Mouse (Mus musculus) MEL (cell line): ENCODE data around the gene Kif5a. TPM values are rescaled to one million over a fixed set of nuclear protein-coding genes. Genes with fewer than 3 reads are reported as not detected.

Source experiments
- DNase-seq: peaks from one replicate; pipeline ENCODE4 v3.0.0; 2011; ENCODE audit warnings: low read depth, low spot score
- H3K27ac ChIP-seq: 2 replicates; pipeline ENCODE4 v1.5.1; 2012; ENCODE audit warnings: low read depth, mild to moderate bottlenecking, control low read depth, low read length, moderate library complexity; ENCODE audit not compliant: control insufficient read depth
- H3K27me3 ChIP-seq, 2 experiments: fragments of 150-350 bp in 1 of 2; sonication (generic) in 1 of 2; 2 replicates each; pipeline ENCODE4 v1.6.1; 2012; ENCODE audit warnings: low read length in 2 of 2, mild to moderate bottlenecking in 2 of 2, improper control_type of control experiment in 1 of 2, moderate library complexity in 1 of 2; ENCODE audit not compliant: insufficient read depth in 2 of 2, control insufficient read depth in 1 of 2
- H3K36me3 ChIP-seq, 2 experiments: 2 replicates each; pipeline ENCODE4 v1.6.1; 2012 to 2014; ENCODE audit warnings: low read length in 2 of 2, improper control_type of control experiment in 1 of 2, inconsistent platforms in 1 of 2, mild to moderate bottlenecking in 1 of 2; ENCODE audit not compliant: insufficient read depth in 2 of 2, control insufficient read depth in 1 of 2
- H3K4me1 ChIP-seq, 2 experiments: fragments of 150-350 bp in 1 of 2; sonication (generic) in 1 of 2; 2 replicates each; pipeline ENCODE4 v1.6.1; 2012; ENCODE audit warnings: low read length in 2 of 2, improper control_type of control experiment in 1 of 2, mild to moderate bottlenecking in 1 of 2; ENCODE audit not compliant: insufficient read depth in 2 of 2, control insufficient read depth in 1 of 2
- H3K4me3 ChIP-seq, 2 experiments: fragments of 150-350 bp in 1 of 2; sonication (generic) in 1 of 2; 2 replicates each; pipeline ENCODE4 v1.5.1; 2012; ENCODE audit warnings: low read depth in 2 of 2, low read length in 2 of 2, mild to moderate bottlenecking in 2 of 2, moderate library complexity in 2 of 2, control low read depth in 1 of 2, improper control_type of control experiment in 1 of 2; ENCODE audit not compliant: control insufficient read depth in 1 of 2, insufficient read depth in 1 of 2
- H3K79me2 ChIP-seq: 2 replicates; pipeline ENCODE4 v1.6.1; 2012; ENCODE audit warnings: mild to moderate bottlenecking, low read length, moderate library complexity; ENCODE audit not compliant: control insufficient read depth, poor library complexity, insufficient read depth
- H3K9ac ChIP-seq: 2 replicates; pipeline ENCODE4 v1.6.1; 2012; ENCODE audit warnings: low read depth, mild to moderate bottlenecking, control low read depth, low read length, moderate library complexity; ENCODE audit not compliant: control insufficient read depth, poor library complexity, severe bottlenecking
- H3K9me3 ChIP-seq: fragments of 150-350 bp; sonication (generic); replicated peaks from 2 replicates; pipeline ENCODE4 v1.6.1; 2012; ENCODE audit warnings: mild to moderate bottlenecking, low read length, improper control_type of control experiment, moderate library complexity; ENCODE audit not compliant: insufficient read depth
- CHD2 ChIP-seq: IDR thresholded peaks from 2 replicates; pipeline ENCODE4 v1.6.1; 2011; ENCODE audit warnings: low read length, improper control_type of control experiment
- E2F4 ChIP-seq: IDR thresholded peaks from 2 replicates; pipeline ENCODE4 v1.6.1; 2011; ENCODE audit warnings: low read depth, low read length, improper control_type of control experiment, borderline replicate concordance
- ELF1 ChIP-seq: IDR thresholded peaks from 2 replicates; pipeline ENCODE4 v1.6.1; 2014; ENCODE audit warnings: low read depth, mild to moderate bottlenecking, inconsistent platforms, low read length, improper control_type of control experiment, moderate library complexity
- ETS1 ChIP-seq: IDR thresholded peaks from 2 replicates; pipeline ENCODE4 v1.6.1; 2012; ENCODE audit warnings: low read depth, mild to moderate bottlenecking, inconsistent platforms, low read length, improper control_type of control experiment, moderate library complexity
- JUND ChIP-seq: IDR thresholded peaks from 2 replicates; pipeline ENCODE4 v1.6.1; 2011; ENCODE audit warnings: low read depth, mild to moderate bottlenecking, improper control_type of control experiment, low read length
- KAT2A ChIP-seq: conservative IDR thresholded peaks from 2 replicates; pipeline ENCODE4 v1.6.1; 2012; ENCODE audit warnings: low read depth, low read length, improper control_type of control experiment, inconsistent platforms
- MAX ChIP-seq: IDR thresholded peaks from 2 replicates; pipeline ENCODE4 v1.6.1; 2011; ENCODE audit warnings: low read length, improper control_type of control experiment
- MYC ChIP-seq: IDR thresholded peaks from 2 replicates; pipeline ENCODE4 v1.6.1; 2011; ENCODE audit warnings: low read depth, mild to moderate bottlenecking, low read length, improper control_type of control experiment, moderate library complexity
- RAD21 ChIP-seq: IDR thresholded peaks from 2 replicates; pipeline ENCODE4 v1.6.1; 2011; ENCODE audit warnings: mild to moderate bottlenecking, low read depth, low read length, improper control_type of control experiment
- RCOR1 ChIP-seq: IDR thresholded peaks from 2 replicates; pipeline ENCODE4 v1.6.1; 2012; ENCODE audit warnings: low read depth, mild to moderate bottlenecking, inconsistent platforms, low read length, improper control_type of control experiment
- SIN3A ChIP-seq: IDR thresholded peaks from 2 replicates; pipeline ENCODE4 v1.6.1; 2012; ENCODE audit warnings: low read length, improper control_type of control experiment, inconsistent platforms
- TBP ChIP-seq: IDR thresholded peaks from 2 replicates; pipeline ENCODE4 v1.8.0; 2011; ENCODE audit warnings: low read depth, low read length, improper control_type of control experiment
- TCF12 ChIP-seq: IDR thresholded peaks from 2 replicates; pipeline ENCODE4 v1.6.1; 2014; ENCODE audit warnings: low read depth, mild to moderate bottlenecking, inconsistent platforms, low read length, improper control_type of control experiment, moderate library complexity
- USF1 ChIP-seq: IDR thresholded peaks from 2 replicates; pipeline ENCODE4 v1.6.1; 2014; ENCODE audit warnings: low read depth, mild to moderate bottlenecking, inconsistent platforms, low read length, improper control_type of control experiment, moderate library complexity
- USF2 ChIP-seq, 2 experiments: IDR thresholded peaks; 2 replicates each; pipeline ENCODE4 v1.6.1; 2011 to 2012; ENCODE audit warnings: improper control_type of control experiment in 2 of 2, low read length in 2 of 2, borderline replicate concordance in 1 of 2, inconsistent platforms in 1 of 2, low read depth in 1 of 2, mild to moderate bottlenecking in 1 of 2; ENCODE audit not compliant: insufficient read depth in 1 of 2
- polyA plus RNA-seq, 2 experiments: library from polyadenylated mRNA; stranded (reverse) in 1 of 2; unstranded in 1 of 2; fragments of >175 nt in 1 of 2; fragments of >200 nt in 1 of 2; gene quantifications; 2 replicates each; pipeline versions ENCODE4 v1.2.1 to v1.2.4; 2012; ENCODE audit warnings: low replicate concordance in 2 of 2, low read depth in 1 of 2; ENCODE audit not compliant: insufficient read length in 2 of 2, insufficient read depth in 1 of 2, missing spikeins in 1 of 2
- total RNA-seq: library from RNA; depleted of rRNA; stranded (reverse); fragments of 300-350 nt; gene quantifications from 2 replicates; pipeline ENCODE4 v1.2.3, GENCODE M21; 2012

Kif5a gene
- total and polyA plus RNA-seq, 3 experiments = 0.42 to 1.3 TPM; not detected in 1

DNA sequence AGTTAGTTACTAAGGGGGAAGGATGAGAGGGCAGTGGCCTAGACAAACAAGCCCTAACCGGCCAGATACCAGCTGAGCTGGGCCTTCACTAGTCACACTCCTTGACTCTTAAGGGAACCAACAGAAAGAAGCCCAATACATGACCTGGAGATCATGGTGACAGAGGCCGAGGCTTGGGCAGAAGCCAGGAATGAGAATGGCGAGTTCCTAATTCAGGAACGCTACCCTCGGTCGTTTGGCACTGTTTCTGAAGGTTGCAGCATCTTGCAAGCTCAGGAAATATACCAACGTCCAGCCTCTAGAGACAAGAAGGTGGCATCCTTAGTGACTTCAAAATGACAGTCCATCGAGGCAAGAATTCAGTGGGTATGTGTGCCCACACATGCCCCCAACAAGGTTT lies 1.2 kb upstream of the Kif5a start:
- H3K9ac ChIP-seq = no peak overlapping the region
- no peaks in the 10 kb centered on the region for H3K27me3 ChIP-seq
- H3K4me3 ChIP-seq = no peak overlapping the region
- H3K27ac ChIP-seq = no peak overlapping the region
- no peak for DNase-seq
- peaks cover 16% of the 10 kb centered on the region for H3K79me2 ChIP-seq
- TF ChIP-seq TCF12 (no peak), ELF1 (no peak)
- no peaks in the 10 kb centered on the region for H3K9me3 ChIP-seq
- H3K4me1 ChIP-seq = peaks cover 0 to 24% of the 10 kb centered on the region in 2 experiments
- peaks cover 2 to 10% of the 10 kb centered on the region in 2 experiments; a peak in 2 of 4 replicates for H3K36me3 ChIP-seq

DNA sequence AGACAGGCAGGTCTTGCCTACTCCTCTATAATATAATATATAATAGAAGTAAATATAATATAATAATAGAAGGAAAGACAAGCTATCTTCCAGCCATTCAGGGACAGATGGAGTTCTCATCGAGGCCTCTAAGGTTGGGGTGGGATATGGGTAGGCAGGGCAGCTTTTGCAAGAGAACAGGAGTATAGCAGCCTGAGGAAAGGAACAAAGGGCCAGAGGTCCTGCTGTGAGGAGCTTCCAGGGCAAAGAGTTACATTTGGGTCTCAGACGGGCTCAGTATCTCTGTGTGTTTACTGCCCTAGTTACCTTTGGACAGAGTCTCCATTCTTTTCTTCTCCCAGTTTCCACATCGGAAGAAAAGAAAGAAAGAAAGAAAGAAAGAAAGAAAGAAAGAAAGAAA lies 483 bp upstream of the Kif5a start:
- no peak overlapping the region for H3K9ac ChIP-seq
- peaks cover 0 to 24% of the 10 kb centered on the region in 2 experiments for H3K4me1 ChIP-seq
- H3K36me3 ChIP-seq = peaks cover 2 to 9% of the 10 kb centered on the region in 2 experiments; a peak in 2 of 4 replicates
- H3K27me3 ChIP-seq = no peaks in the 10 kb centered on the region
- H3K4me3 ChIP-seq = no peak overlapping the region
- peaks cover 16% of the 10 kb centered on the region for H3K79me2 ChIP-seq
- DNase-seq = no peak
- TF ChIP-seq RCOR1 = no peak
- TF ChIP-seq TCF12 = no peak
- TF ChIP-seq USF2 (IDR thresholded peaks at IDR 0.05; ENCODE audit: borderline replicate concordance in 1 of 2, insufficient read depth in 1 of 2, low read depth in 1 of 2, low read length in 2 of 2) = no peak
- TF ChIP-seq USF1 = no peak
- TF ChIP-seq ETS1 = no peak
- TF ChIP-seq ELF1 = no peak
- no peak for TF ChIP-seq RAD21
- TF ChIP-seq JUND = no peak
- TF ChIP-seq E2F4 = no peak
- no peak overlapping the region for H3K27ac ChIP-seq
- no peaks in the 10 kb centered on the region for H3K9me3 ChIP-seq

DNA sequence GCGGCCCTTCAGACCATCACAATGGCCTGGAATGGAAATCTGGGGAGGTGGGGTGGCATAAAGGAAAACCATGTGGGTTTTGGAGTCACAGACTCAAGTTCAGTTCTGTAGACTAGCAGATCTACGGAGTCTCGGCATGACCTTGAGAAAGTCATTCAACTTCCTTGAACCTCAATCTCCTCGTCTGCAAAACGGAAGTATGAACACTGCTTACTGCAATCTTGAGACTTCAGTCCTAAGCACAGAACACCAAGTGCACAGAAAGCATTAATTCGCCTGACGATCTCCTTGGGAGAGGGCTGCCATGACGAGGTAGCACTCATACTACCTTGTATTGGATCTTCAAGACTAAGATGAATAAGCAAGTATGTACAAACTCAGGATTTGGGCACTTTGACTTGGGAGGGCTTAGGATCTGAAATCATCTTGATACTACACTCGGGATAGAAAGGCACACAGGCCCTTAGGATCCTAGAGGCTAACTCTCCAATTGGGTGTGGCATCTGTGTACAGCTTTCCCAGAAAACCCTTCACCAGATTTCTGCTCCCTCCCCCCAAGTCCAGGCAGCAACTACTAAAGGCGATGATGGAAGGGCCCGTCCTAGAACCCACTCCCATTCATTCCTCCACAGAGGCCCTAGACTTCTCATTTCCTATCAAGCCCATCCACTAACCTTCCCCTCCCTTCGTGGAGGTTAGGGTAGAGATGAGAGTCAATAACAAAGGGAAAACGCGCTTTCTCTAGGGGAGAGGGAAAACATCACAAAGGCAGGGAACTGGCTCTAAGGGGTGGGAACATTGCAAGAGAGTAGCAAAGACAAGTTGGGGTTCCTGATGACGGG lies 1.2 kb downstream of the Kif5a start:
- peaks cover 0 to 2% of the 10 kb centered on the region in 2 experiments; a peak in 1 of 4 replicates for H3K36me3 ChIP-seq
- no peak for TF ChIP-seq KAT2A
- TF ChIP-seq CHD2 = no peak
- TF ChIP-seq RCOR1 = peak; percentile 51; the same call in 1 of the 2 replicates
- TF ChIP-seq SIN3A = no peak
- no peak for TF ChIP-seq MYC
- TF ChIP-seq TBP = 0 out of 2 replicates have a peak, but pooled peaks have one; percentile 39
- 0 out of 2 replicates have a peak, but pooled peaks have one; percentile 43 for TF ChIP-seq ELF1
- TF ChIP-seq MAX = no peak
- TF ChIP-seq, all 39 proteins: peak for 3
- Histone ChIP-seq H3K4me1 (peaks cover 0 to 22% of the 10 kb centered on the region in 2 experiments), H3K9me3 (no peaks in the 10 kb centered on the region), H3K4me3 (peak overlapping the region in 1 of 2 experiments; percentile 37; a peak in 3 of 4 replicates), H3K9ac (peak overlapping the region; percentile 30), H3K79me2 (peaks cover 7% of the 10 kb centered on the region), H3K27me3 (no peaks in the 10 kb centered on the region), H3K27ac (peak overlapping the region; percentile 33; the same call in 1 of the 2 replicates)
- DNase-seq = peak; percentile 70
